Mouse (Mus musculus) embryo, embryonic 10 days (tissue): ENCODE measurements around the gene Fndc3b.
A peak's percentile ranks its signal among the peaks of the same experiment; 100 is the strongest.

Source experiments
- DNase-seq: peaks from one replicate; pipeline ENCODE4 v3.0.0-alpha.2; 2015; ENCODE audit warnings: low spot score

Gene Fndc3b

GRCm38 (mm10) chr3:27621176-27621575 lies 89.9 kb downstream of the Fndc3b start:
- no peak for DNase-seq

GRCm38 (mm10) chr3:27617733-27618132 lies 93.4 kb downstream of the Fndc3b start:
- DNase-seq: no peak

- no peak for DNase-seq
Measured at GRCm38 (mm10) chr3:27617237-27617499, 93.9 kb downstream of the Fndc3b start.

DNA sequence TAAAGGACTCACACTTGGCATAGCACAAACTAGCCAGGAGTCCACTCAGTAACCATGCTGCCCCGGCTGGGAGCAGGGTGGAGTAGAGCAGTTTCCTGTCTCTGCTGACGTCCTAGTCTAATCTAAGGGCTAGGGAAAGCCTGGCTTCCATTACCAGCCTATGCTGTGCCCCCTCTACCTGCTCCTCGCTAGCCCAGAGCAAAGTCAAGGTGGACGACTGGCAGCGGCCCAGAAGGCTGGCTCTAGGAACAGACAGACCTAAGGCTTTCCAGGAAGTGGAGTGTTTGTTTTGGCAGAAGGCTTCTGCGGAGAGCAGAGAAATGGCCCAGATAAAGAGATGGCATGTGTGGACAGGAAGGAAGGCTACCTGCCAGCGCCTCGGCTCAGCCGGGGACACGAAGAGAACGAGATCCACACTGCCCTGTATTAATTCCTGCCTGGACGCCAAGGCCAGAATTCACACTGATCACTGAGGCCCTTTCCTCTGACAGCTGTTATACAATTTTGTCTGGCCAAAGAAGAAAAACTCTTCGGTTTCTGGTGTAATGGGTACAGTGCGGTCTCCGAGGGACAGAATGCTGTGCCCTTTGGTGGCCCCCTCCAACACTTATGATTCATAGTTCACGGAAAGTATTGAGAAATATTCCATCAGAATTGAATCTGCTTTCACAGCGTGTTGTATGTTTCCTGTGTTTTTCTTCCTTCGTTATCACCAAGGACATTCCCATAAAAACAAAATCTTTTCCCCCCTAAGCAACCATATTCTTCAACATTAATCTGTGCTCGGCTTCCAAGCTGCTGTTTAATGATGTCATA lies 94.5 kb downstream of the Fndc3b start:
- DNase-seq: no peak

DNA sequence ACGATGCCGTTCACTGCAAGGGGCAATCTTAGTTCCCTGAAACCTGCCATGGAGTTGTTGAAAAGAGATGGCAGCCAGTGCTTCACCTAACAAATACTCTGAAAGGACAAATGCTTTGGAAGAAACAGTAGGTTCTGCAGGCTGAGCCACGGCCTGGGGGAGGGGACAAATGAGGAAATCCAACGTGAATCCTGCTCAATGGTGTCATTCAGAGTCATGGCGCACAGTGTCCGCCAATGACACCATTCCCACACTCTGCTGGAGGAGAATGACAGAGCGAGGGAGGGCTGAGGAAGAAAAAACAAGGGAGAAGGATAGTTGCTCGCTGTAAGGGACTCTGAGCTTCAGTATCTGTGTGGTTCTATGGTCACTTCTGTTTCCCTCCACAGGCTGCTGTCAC lies 95.6 kb downstream of the Fndc3b start:
- DNase-seq: peak; percentile 33

DNA sequence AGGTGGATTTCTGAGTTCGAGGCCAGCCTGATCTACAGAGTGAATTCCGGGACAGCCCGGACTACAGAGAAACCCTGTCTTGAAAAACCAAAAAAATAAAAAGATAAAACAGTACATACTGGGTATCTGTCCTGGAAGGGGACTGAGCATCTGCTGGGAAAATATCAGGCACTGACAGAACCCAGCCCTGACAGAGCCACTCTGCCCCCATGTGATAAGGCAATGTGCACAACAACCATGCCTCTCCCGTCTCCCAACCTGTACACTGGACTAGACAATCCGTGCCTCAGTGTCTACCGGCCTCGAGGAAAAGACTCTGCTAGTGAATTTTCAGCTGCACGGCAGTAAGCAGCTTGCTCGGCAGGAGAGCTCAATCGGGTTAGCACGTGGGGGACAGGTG lies 97.3 kb downstream of the Fndc3b start:
- DNase-seq: no peak

GRCm38 (mm10) chr3:27613011-27613410 lies 98.1 kb downstream of the Fndc3b start:
- DNase-seq: no peak

DNA sequence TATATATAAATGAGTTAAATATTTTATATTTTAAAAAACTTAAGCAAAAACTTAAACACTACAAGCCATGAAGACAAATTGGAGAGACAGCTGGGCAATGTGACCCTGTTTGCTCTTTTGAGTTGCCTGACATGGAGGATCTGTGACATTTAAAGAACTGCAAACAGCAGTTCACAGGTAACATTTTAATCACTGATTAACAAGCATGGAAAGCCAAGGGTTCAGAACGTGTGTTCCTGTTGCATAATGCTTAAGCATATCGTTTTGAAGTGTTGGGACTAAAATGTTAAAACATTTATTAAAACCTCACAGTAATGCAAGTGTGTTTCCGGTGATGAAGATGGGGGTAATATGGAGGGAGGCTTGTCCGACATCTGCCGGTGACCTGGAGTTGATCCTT lies 99.1 kb downstream of the Fndc3b start:
- no peak for DNase-seq

- DNase-seq: no peak
Measured at GRCm38 (mm10) chr3:27610547-27610946, 100.6 kb downstream of the Fndc3b start.

DNA sequence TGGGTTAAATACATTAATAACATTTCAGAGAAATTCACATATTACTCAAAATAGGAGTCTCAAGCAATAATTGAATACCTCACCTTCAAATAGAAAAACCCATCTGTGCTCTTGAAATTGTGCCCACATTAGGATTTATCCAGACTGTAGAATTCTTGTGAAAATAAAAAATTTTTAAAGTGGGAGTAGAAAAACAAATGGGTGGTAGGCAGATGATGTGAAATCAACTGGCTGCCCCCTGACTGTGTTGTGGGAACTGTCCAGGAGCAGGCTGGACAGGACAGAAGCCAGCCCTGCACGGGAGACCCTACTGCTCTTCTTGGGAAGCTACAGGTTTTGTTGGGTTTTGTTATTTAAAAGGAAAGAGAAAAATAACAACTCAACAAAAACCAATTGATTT lies 101.0 kb downstream of the Fndc3b start:
- no peak for DNase-seq

DNA sequence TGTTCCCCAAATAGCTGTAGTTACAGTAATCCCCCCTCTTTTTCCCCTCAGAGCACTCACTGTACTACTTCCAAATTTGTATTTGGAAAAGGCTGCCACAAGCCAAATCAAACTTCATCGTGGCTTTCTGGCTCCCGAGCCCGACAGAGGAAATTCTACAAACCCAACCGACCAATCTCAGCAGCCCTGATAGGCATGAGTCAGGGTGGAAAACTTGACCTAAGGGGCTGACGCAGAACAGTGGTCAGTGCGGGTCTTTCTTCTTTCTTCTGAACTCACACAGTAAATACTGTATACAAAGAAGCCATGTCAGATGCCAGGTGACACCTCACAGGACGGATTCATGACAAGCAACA lies 103.3 kb downstream of the Fndc3b start:
- DNase-seq: no peak

DNA sequence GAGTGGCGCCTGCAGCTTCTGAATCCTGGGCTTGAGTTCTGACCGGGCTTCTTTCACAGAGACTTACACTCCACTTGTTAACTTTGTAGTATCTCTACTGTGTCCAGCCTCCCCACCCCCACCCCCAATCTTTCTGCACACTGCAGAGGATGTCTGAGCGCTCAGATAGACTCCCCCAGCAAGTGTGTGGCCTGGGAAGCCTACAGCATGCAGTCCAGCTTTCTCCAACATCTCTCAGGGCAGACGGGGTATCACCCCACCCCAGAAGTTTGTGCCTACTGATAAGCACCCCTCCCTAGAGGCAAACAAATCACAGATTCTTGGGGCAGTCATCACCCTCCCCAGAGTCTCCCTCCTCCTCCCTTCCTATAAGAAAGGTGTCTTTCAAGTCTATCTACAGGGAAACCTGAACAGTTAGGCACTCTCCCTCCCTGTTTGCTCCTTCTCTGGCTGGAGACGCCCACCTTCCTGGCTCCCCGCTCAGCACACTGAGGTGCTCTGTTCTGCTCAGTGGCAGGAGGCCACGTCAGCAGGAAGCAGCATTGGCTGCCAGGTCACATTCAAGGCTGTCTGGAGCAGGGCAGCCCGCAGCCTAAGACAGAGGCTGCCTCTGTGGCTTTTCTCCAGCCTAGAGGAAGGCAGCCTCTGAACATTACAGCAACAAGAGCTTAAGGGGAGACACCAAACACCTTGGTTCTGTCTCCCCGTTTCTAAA lies 103.9 kb downstream of the Fndc3b start:
- DNase-seq: peak; percentile 36

GRCm38 (mm10) chr3:27606626-27607025 lies 104.5 kb downstream of the Fndc3b start:
- DNase-seq: no peak

GRCm38 (mm10) chr3:27605613-27606012 lies 105.5 kb downstream of the Fndc3b start:
- DNase-seq: no peak

GRCm38 (mm10) chr3:27605081-27605480 lies 106.0 kb downstream of the Fndc3b start:
- no peak for DNase-seq

- no peak for DNase-seq
Measured at GRCm38 (mm10) chr3:27604629-27605028, 106.5 kb downstream of the Fndc3b start.

GRCm38 (mm10) chr3:27603905-27604620 lies 107.0 kb downstream of the Fndc3b start:
- no peak for DNase-seq

DNA sequence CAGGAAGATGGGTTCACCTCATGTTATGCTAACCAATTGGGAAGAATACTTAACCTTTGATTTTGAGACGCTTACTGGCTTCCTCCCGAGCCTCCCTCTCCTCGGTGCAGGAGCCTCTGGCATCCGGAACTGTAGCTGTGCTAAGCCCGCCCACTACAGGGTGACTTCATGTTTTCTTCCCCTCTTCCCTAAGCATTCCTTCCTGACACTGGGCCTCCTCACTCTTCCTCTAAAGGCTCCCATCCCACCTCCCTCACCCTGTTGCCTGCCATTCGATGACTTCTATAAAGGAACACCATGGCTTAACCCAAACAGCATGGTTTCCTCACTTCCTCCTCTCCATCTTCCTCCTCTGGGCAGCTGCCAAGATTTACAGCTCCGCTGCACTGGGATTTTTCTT lies 110.5 kb downstream of the Fndc3b start:
- DNase-seq: no peak

GRCm38 (mm10) chr3:27600197-27600596 lies 110.9 kb downstream of the Fndc3b start:
- no peak for DNase-seq

DNA sequence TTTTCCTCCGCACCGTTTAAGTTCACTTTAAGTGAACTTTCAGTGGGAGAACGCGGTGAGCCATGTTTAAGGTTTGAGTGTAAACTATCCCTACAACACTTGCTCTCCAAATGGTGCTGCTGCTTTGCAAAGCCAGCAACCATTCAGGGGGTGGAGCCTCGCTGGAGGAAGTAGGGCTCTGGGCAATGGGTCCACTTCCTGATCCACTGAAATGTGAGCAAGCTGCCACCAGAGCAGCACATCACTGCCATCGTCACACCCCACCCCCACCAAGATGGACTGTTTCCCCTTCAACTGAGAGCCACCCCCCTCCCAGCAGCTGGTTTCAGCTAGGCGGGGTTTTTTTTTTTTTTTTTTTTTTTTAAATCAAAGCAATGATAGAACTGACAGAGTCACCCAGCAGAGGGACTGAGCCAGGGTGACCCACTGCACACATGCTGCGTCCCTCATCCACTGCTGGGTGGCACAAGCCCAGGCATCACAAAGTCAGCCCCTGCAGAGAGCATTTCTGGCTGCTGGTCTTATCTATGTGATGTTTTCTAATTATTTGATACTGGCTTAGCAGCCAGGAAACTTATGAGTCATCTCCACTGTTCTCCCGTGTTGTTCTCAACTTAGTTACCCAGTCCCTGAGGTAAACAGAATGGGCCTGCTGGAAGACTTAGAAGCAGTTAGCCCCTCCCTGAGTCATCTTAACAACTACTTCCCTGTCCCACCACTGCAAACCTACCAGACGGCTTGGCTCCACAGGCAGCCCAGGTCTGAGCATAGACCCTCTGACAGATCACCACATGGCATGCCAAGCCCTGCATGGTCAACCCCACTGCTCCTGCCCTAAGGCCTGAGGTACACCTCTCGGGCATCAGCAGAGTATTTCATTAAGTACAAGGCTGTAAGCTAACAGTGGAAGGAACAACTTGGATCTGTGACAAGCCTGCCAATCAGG lies 112.4 kb downstream of the Fndc3b start:
- DNase-seq: no peak

- no peak for DNase-seq
Measured at GRCm38 (mm10) chr3:27593485-27594138, 117.5 kb downstream of the Fndc3b start.
